Mouse (Mus musculus) left cerebral cortex, adult 9 months (tissue): ENCODE measurements around the gene Parvg.
A peak's percentile ranks its signal among the peaks of the same experiment; 100 is the strongest.
"Not testable (repeated sequence)": the region's sequence is repeated elsewhere in the genome, so short reads cannot be mapped to it uniquely, and the experiment has no call there.

ENCODE experiments used
- DNase-seq, 2 experiments: peaks; one replicate each; pipeline ENCODE4 v3.0.0; 2022; ENCODE audit warnings: low spot score in 2 of 2

The Parvg gene

GRCm38 (mm10) chr15:84323966-84324869 is at the start of gene Parvg:
Gene Parvg, plus strand, starts transcription at chr15:84324026.
- DNase-seq: no peak

GRCm38 (mm10) chr15:84276066-84276465 is 47.8 kb upstream of the Parvg start:
- no peak for DNase-seq

GRCm38 (mm10) chr15:84278091-84278490 is 45.7 kb upstream of the Parvg start:
- no peak for DNase-seq

GRCm38 (mm10) chr15:84278656-84279055 is 45.2 kb upstream of the Parvg start:
- DNase-seq: no peak

GRCm38 (mm10) chr15:84280309-84280708 is 43.5 kb upstream of the Parvg start:
- DNase-seq: no peak

GRCm38 (mm10) chr15:84280712-84281347 is 43.0 kb upstream of the Parvg start:
- no peak for DNase-seq

- DNase-seq: no peak
Observed at GRCm38 (mm10) chr15:84282206-84283085, 41.4 kb upstream of the Parvg start.

- peak in 1 of 2 experiments; percentile 38 for DNase-seq
Observed at GRCm38 (mm10) chr15:84284059-84284458, 39.8 kb upstream of the Parvg start.

- no peak for DNase-seq
Observed at GRCm38 (mm10) chr15:84285453-84285852, 38.4 kb upstream of the Parvg start.

GRCm38 (mm10) chr15:84288953-84289352 is 34.9 kb upstream of the Parvg start:
- not testable (repeated sequence) for DNase-seq

- DNase-seq: no peak
Observed at GRCm38 (mm10) chr15:84291097-84291496, 32.7 kb upstream of the Parvg start.

- no peak for DNase-seq
Observed at GRCm38 (mm10) chr15:84293590-84293989, 30.2 kb upstream of the Parvg start.

- no peak for DNase-seq
Observed at GRCm38 (mm10) chr15:84294391-84294790, 29.4 kb upstream of the Parvg start.

GRCm38 (mm10) chr15:84295225-84295624 is 28.6 kb upstream of the Parvg start:
- DNase-seq: no peak

- DNase-seq: no peak
Observed at GRCm38 (mm10) chr15:84297454-84297853, 26.4 kb upstream of the Parvg start.

- DNase-seq: peak; percentile 44 to 77
Observed at GRCm38 (mm10) chr15:84298804-84299370, 24.9 kb upstream of the Parvg start.

- no peak for DNase-seq
Observed at GRCm38 (mm10) chr15:84299662-84300333, 24.0 kb upstream of the Parvg start.

GRCm38 (mm10) chr15:84300591-84300990 is 23.2 kb upstream of the Parvg start:
- no peak for DNase-seq

GRCm38 (mm10) chr15:84301026-84301425 is 22.8 kb upstream of the Parvg start:
- DNase-seq: peak in 1 of 2 experiments; percentile 34

GRCm38 (mm10) chr15:84301641-84302420 is 22.0 kb upstream of the Parvg start:
- no peak for DNase-seq
